Comparison of ENCODE assay signal across 8 mouse cellular contexts in genomic region chr17:29034264-29034663, GRCm38 (mm10). TPM values are rescaled to one million over a fixed set of nuclear protein-coding genes. Genes with fewer than 3 reads are reported as not detected.
DNase-seq lines count a peak whose midpoint lies in the region; ATAC-seq and TF ChIP-seq lines count a peak whose summit lies in the region.

No protein-coding gene starts in this region.

- H3K27ac ChIP-seq in heart, embryonic 13.5 days (replicated peaks), result peak overlapping the region; percentile 99
- peak overlapping the region; percentile 96 for H3K27ac ChIP-seq in heart, embryonic 16.5 days (ENCODE audit: low read length)
- H3K27ac ChIP-seq in liver, postnatal 0 days (ENCODE audit: low read depth), result no peak overlapping the region; the same call in 1 of the 2 replicates

- no peak for ATAC-seq in heart, embryonic 13.5 days (ENCODE audit: extremely low read depth, insufficient number of reproducible peaks, low FRiP score, low TSS enrichment)
- no peak for ATAC-seq in G1E (ENCODE audit: extremely low read depth, insufficient number of reproducible peaks, low FRiP score, poor library complexity, severe bottlenecking)
- ATAC-seq in heart, embryonic 16.5 days (replicated peaks; ENCODE audit: extremely low read depth, insufficient read depth, low FRiP score), result no peak
- no peak for ATAC-seq in liver, postnatal 0 days

- peak overlapping the region; percentile 88 for H3K4me3 ChIP-seq in heart, embryonic 13.5 days
- H3K4me3 ChIP-seq in G1E (ENCODE audit: low read depth, low read length), result peak overlapping the region; percentile 81
- H3K4me3 ChIP-seq in heart, embryonic 16.5 days (ENCODE audit: low read length), result peak overlapping the region; percentile 83
- H3K4me3 ChIP-seq in liver, postnatal 0 days (ENCODE audit: low read depth, low read length), result peak overlapping the region; percentile 80

- no peaks in the 10 kb centered on the region for H3K27me3 ChIP-seq in heart, embryonic 13.5 days (replicated peaks)
- H3K27me3 ChIP-seq in G1E (ENCODE audit: insufficient read depth, low read length), result no peaks in the 10 kb centered on the region
- H3K27me3 ChIP-seq in heart, embryonic 16.5 days (ENCODE audit: control insufficient read depth, insufficient read depth, low read length), result no peaks in the 10 kb centered on the region
- H3K27me3 ChIP-seq in liver, postnatal 0 days (ENCODE audit: insufficient read depth, low read length), result no peaks in the 10 kb centered on the region

- peak overlapping the region; percentile 88 for H3K4me2 ChIP-seq in heart, embryonic 13.5 days
- H3K4me2 ChIP-seq in heart, embryonic 16.5 days (ENCODE audit: low read depth, low read length), result peak overlapping the region; percentile 98
- peak overlapping the region; percentile 72 for H3K4me2 ChIP-seq in liver, postnatal 0 days (ENCODE audit: low read depth, low read length)

- no peak for DNase-seq in heart, postnatal 10 days
- DNase-seq in G1E (ENCODE audit: low spot score), result no peak
- no peak for DNase-seq in liver, postnatal 0 days
- no peak for DNase-seq in right cerebral cortex, postnatal 10 days (ENCODE audit: low spot score in 2 of 2)
- DNase-seq in thymus, adult 18-20 months, result no peak
- DNase-seq in kidney, adult 11 months, result no peak

- no peak for TF ChIP-seq CTCF in G1E (IDR thresholded peaks at IDR 0.05; ENCODE audit: low read depth, low read length)
- no peak for TF ChIP-seq CTCF in liver, postnatal 0 days (IDR thresholded peaks at IDR 0.05; ENCODE audit: low read depth)

- H3K36me3 ChIP-seq in heart, embryonic 13.5 days, result peaks cover 39% of the 10 kb centered on the region
- peaks cover 44% of the 10 kb centered on the region for H3K36me3 ChIP-seq in G1E (replicated peaks)
- peaks cover 27% of the 10 kb centered on the region for H3K36me3 ChIP-seq in heart, embryonic 16.5 days (ENCODE audit: control insufficient read depth, insufficient read depth)
- peaks cover 39% of the 10 kb centered on the region for H3K36me3 ChIP-seq in liver, postnatal 0 days (replicated peaks; ENCODE audit: insufficient read depth, low read length)

- peaks cover 49% of the 10 kb centered on the region for H3K4me1 ChIP-seq in heart, embryonic 13.5 days
- peaks cover 38% of the 10 kb centered on the region for H3K4me1 ChIP-seq in G1E (ENCODE audit: insufficient read depth, low read depth, low read length)
- peaks cover 22% of the 10 kb centered on the region for H3K4me1 ChIP-seq in heart, embryonic 16.5 days (ENCODE audit: control insufficient read depth, insufficient read depth, low read length)
- peaks cover 18% of the 10 kb centered on the region for H3K4me1 ChIP-seq in liver, postnatal 0 days (ENCODE audit: insufficient read depth)

- TF ChIP-seq EP300 in liver, postnatal 0 days (IDR thresholded peaks at IDR 0.05; ENCODE audit: low read depth), result no peak

- intact Hi-C loops in heart, postnatal 10 days (cut with DNase I), result no loop called here

- H3K9me3 ChIP-seq in heart, embryonic 13.5 days, result no peaks in the 10 kb centered on the region
- H3K9me3 ChIP-seq in G1E (replicated peaks), result no peaks in the 10 kb centered on the region
- H3K9me3 ChIP-seq in heart, embryonic 16.5 days (replicated peaks; ENCODE audit: control insufficient read depth, low read length), result no peaks in the 10 kb centered on the region
- no peaks in the 10 kb centered on the region for H3K9me3 ChIP-seq in liver, postnatal 0 days (ENCODE audit: low read length)

- H3K9ac ChIP-seq in heart, embryonic 13.5 days, result peak overlapping the region; percentile 100
- H3K9ac ChIP-seq in heart, embryonic 16.5 days (ENCODE audit: low read length), result peak overlapping the region; percentile 96
- peak overlapping the region; percentile 89 for H3K9ac ChIP-seq in liver, postnatal 0 days (replicated peaks)

RNA-seq across cellular contexts. Expression of gene Srsf3, which starts 1.8 kb away (rescaled TPM):
- 321 and 347 TPM in 2 replicates for polyA plus RNA-seq in heart, embryonic 13.5 days (2015; fragmentation: Nextera tagmentation; extraction: Ambion mirVana)
- 100 to 1,000 TPM; 152 to 159 TPM for total RNA-seq in heart, postnatal 10 days (2021)
- total RNA-seq in G1E (2014; fragmentation: Nextera tagmentation), result 258 and 296 TPM in 2 replicates
- total RNA-seq in G1E (2017), result 658 and 771 TPM in 2 replicates
- 37.7 and 174 TPM in 2 replicates for polyA plus RNA-seq in G1E (2012)
- 323 and 367 TPM in 2 replicates for polyA plus RNA-seq in heart, embryonic 16.5 days (2015; fragmentation: Nextera tagmentation; extraction: Ambion mirVana)
- polyA plus RNA-seq in liver, postnatal 0 days (2015; fragmentation: Nextera tagmentation; extraction: Ambion mirVana), result 163 and 166 TPM in 2 replicates

RNA-seq across cellular contexts. Expression of gene Stk38, which starts 26.5 kb away (rescaled TPM):
- 68.7 and 71.0 TPM in 2 replicates for polyA plus RNA-seq in heart, embryonic 13.5 days (2015; fragmentation: Nextera tagmentation; extraction: Ambion mirVana)
- 10 to 100 TPM; 53.0 to 57.2 TPM for total RNA-seq in heart, postnatal 10 days (2021)
- total RNA-seq in G1E (2014; fragmentation: Nextera tagmentation) (206 and 234 TPM in 2 replicates), G1E (2017) (73.5 and 82.7 TPM in 2 replicates)
- polyA plus RNA-seq in G1E (2012), result 97.6 and 107 TPM in 2 replicates
- 84.6 and 90.4 TPM in 2 replicates for polyA plus RNA-seq in heart, embryonic 16.5 days (2015; fragmentation: Nextera tagmentation; extraction: Ambion mirVana)
- 32.6 and 34.5 TPM in 2 replicates for polyA plus RNA-seq in liver, postnatal 0 days (2015; fragmentation: Nextera tagmentation; extraction: Ambion mirVana)

RNA-seq across cellular contexts. Expression of gene Cdkn1a, which starts 56.5 kb away (rescaled TPM):
- 38.5 and 52.3 TPM in 2 replicates for polyA plus RNA-seq in heart, embryonic 13.5 days (2015; fragmentation: Nextera tagmentation; extraction: Ambion mirVana)
- 100 to 1,000 TPM in 1 of 2 experiments, 10 to 100 TPM in 1; 46.2 to 180 TPM for total RNA-seq in heart, postnatal 10 days (2021)
- total RNA-seq in G1E (2014; fragmentation: Nextera tagmentation) (224 and 234 TPM in 2 replicates), G1E (2017) (18.9 and 21.4 TPM in 2 replicates)
- polyA plus RNA-seq in G1E (2012), result 123 and 145 TPM in 2 replicates
- polyA plus RNA-seq in heart, embryonic 16.5 days (2015; fragmentation: Nextera tagmentation; extraction: Ambion mirVana), result 70.1 and 70.7 TPM in 2 replicates
- 42.4 and 58.1 TPM in 2 replicates for polyA plus RNA-seq in liver, postnatal 0 days (2015; fragmentation: Nextera tagmentation; extraction: Ambion mirVana)
